Mouse (Mus musculus) spleen, postnatal 0 days (tissue): ENCODE measurements around the gene Sh3glb1. TPM values are rescaled to one million over a fixed set of nuclear protein-coding genes. Genes with fewer than 3 reads are reported as not detected.

Experiments used
- polyA plus RNA-seq: library from polyadenylated mRNA; unstranded; fragments of >200 nt; fragmentation: Nextera tagmentation; extraction: Ambion mirVana; gene quantifications from 2 replicates; pipeline ENCODE4 v1.2.1, GENCODE M21; 2015

Gene Sh3glb1
- polyA plus RNA-seq: 133 and 140 TPM in 2 replicates

DNA sequence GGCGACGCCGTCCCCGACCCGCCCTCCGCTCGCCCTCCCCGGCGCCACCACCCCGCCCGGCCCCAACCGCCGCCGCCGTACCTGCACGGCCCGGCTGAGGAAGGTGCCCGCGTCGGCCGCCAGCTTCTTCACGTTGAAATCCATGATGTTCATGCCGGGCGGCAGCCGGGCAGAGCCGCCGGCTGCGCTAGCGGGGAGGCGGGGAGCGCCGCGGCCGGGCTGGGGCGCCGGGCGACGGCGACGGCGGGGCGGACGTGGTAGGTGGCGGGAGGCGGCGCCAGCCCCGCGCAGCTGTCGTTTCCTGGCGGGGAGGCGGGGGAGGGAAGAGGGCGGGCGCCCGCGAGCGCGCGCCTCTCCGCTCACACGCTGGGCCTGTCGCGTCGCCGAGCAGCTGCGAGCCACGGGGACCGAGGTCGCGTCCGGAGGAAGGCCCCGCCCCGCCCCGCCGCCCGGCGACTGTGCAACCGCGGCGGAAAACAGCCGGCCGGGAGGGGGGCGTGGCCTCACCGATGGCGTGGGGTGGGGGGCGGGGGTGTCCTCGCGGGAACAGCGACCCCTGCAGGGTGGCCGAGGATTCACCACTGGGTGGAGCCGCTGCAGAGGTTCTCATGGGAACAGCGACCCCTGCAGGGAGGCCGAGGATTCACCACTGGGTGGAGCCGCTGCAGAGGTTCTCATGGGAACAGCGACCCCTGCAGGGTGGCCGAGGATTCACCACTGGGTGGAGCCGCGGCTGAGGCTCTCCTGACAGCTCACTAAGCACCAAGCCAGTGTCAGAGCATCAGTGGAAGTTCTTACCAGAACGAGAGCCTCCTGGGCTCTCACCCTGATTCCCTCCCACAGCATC is at the start of gene Sh3glb1:
Gene Sh3glb1, minus strand, starts transcription at position 435 of the 847 bp plus-strand sequence.

DNA sequence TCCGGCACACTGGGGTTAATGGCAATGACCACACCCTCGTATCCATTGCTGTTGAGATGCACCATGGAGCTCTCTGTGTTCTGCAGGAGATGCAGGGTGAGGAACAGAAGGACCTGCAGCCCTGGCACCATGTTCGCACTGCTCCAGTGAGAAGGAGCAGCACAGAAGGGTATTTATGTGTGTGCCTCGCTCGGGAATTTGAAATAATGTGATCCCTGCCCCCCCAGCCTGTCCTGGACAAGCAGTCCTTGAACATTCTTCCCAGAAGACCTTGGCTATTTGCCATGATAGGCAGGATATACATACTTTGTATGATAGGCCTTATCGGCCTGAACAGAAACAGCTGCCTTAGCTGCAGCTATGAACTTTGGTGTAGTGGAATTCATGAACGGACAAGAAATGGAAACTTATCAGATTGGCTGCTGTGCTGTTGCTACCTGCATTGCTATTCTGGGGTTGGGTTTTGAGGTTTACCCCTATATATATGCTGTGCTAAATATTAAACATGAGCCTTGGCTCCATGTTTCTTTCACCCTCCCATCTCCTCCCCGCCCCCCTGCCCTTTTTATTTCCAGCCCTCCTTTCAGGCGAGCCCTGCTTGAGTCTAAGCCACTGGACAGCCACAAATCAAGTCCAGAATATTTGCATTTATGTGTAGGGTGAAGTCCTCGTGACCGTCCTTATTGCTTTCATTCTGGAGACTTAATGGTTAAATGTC is 40.6 kb upstream of the Sh3glb1 start, which contains the start of gene Clca3a1:
Gene Clca3a1, minus strand, starts transcription at position 386 of the 718 bp plus-strand sequence.

Other genes starting within 250 kb of the Sh3glb1 start
- 4.5 and 5.2 TPM in 2 replicates for gene Hs2st1, start 150.2 kb downstream of the Sh3glb1 start, polyA plus RNA-seq
- 402 and 437 TPM in 2 replicates for gene Selenof, start 150.0 kb downstream of the Sh3glb1 start, polyA plus RNA-seq
- gene Clca3a1, start 40.6 kb upstream of the Sh3glb1 start, polyA plus RNA-seq: 57.9 and 77.5 TPM in 2 replicates
- gene Clca3a2, start 99.2 kb upstream of the Sh3glb1 start, polyA plus RNA-seq: 0.11 and 0.30 TPM in 2 replicates
- not detected in 2 replicates for gene Clca3b, start 129.0 kb upstream of the Sh3glb1 start, polyA plus RNA-seq
- not detected in 2 replicates for gene Clca4b, start 212.2 kb upstream of the Sh3glb1 start, polyA plus RNA-seq